Mouse (Mus musculus) G1E (cell line): Measurements from ENCODE around the gene Kctd20.

ENCODE experiments used
- CTCF ChIP-seq: IDR thresholded peaks from 2 replicates; pipeline ENCODE4 v1.5.1; 2012; ENCODE audit warnings: low read depth, low read length, inconsistent platforms, mixed read lengths
- GATA1 ChIP-seq: IDR thresholded peaks from 2 replicates; pipeline ENCODE4 v1.6.1; 2012; ENCODE audit warnings: borderline replicate concordance, low read length, inconsistent platforms, mixed read lengths
- GATA2 ChIP-seq: IDR thresholded peaks from 2 replicates; pipeline ENCODE4 v1.6.1; 2012; ENCODE audit warnings: low read depth, low read length, inconsistent platforms, borderline replicate concordance
- POLR2AphosphoS5 ChIP-seq: IDR thresholded peaks from 2 replicates; pipeline ENCODE4 v1.6.1; 2012; ENCODE audit warnings: low read depth, low read length, inconsistent platforms; ENCODE audit not compliant: insufficient replicate concordance
- TAL1 ChIP-seq: conservative IDR thresholded peaks from 2 replicates; pipeline ENCODE4 v1.6.1; 2012; ENCODE audit warnings: low read depth, low read length, inconsistent platforms, mixed read lengths

GRCm38 (mm10) chr17:28942101-28942500 lies 9.6 kb upstream of the Kctd20 start:
- no peak for TF ChIP-seq CTCF
- no peak for TF ChIP-seq TAL1
- TF ChIP-seq GATA1, result no peak
- TF ChIP-seq GATA2, result no peak
- no peak for TF ChIP-seq POLR2AphosphoS5
